Mouse (Mus musculus) MN1 (cell line): ENCODE data around the gene Bcl2l15.
"Not testable (repeated sequence)": the region's sequence is repeated elsewhere in the genome, so short reads cannot be mapped to it uniquely, and the experiment has no call there.

Experiments
- DNase-seq: peaks from one replicate; pipeline ENCODE4 v3.0.0-alpha.2; 2016; ENCODE audit warnings: low spot score

Bcl2l15 gene

DNA sequence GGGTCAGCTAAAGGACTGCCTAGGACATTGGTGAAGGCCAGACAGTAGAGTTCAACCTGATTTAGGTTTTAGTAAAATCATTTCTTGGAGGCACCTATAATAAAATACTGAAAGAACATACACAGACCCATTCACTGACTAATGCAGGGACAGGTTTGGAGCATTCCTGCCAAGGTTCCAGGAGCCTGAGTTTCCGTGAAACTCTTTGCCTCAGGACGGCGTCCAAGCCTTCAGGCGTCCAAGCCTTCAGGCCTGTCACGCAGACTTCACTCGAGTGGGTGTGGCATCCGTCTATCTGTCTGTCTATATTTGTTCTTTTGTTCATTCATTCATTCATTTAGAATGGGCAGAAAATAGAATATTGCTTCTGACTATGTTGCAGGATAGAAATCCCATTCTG, 1.3 kb upstream of the Bcl2l15 start:
- DNase-seq = no peak

DNA sequence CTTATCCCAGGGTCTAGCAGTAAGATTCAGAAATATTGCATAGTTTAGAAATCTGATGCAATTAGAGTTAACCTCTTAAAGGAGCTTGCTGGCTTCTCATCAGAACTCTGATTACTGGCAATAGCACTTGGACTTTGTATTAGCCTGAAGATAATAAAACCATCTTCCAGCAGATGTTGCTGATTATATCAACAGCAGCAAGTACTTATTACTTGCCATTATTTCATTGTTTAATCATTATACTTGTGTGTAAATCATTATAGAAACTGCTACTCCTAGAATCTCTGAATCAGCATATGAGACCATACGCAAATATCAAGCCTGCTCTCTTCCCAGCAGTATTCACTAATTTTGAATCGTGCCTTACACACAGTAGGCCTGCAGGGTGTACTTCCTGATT, 1.6 kb downstream of the Bcl2l15 start:
- no peak for DNase-seq

DNA sequence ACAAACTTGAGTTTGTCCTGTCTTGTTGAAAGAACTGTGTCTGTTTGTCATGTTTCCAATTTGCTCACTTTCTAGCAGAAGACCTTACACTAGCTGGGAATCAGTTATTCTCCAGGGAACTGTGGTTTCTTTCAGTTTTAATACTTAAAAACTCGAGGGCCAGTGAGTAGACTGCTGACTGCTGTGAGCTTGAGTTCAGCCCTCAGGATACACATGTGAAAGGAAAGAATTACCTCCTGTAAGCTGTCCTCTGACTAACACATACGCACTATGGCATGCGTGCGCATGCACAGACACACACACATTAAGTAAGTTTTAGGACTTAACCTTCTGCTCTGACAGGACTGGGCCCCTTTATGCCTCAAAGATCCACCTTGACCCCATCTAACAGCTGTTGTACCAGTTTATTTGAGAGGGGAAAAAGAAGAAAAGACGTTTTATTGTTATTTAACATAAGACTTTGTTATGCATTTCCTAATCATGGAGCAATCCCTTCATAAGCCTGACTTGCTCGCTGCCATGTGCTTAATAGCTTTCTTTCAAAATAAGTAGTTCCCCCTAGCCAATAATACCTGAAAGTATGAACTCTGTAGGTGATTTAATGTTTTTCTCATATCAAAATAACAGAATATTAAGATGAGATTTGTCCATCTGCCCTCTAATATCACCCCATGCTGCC, 3.0 kb downstream of the Bcl2l15 start:
- DNase-seq = no peak

DNA sequence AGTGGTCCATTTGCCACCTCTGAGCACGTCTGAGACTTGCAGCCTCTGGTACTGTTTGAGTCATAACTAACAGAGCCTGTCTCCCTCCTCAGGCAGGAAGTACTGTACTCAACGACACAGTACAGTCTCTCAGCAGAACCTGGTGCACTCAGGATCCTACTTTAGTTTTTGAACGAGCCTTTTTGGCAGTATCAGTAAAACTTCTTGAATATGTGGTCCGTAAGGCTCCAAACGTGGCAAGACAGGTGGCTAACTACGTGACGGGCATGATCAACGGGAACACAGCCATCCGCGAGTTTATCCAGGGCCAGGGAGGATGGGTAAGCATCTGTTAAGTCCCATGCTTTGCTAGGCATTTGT, 3.5 kb downstream of the Bcl2l15 start:
- no peak for DNase-seq

DNA sequence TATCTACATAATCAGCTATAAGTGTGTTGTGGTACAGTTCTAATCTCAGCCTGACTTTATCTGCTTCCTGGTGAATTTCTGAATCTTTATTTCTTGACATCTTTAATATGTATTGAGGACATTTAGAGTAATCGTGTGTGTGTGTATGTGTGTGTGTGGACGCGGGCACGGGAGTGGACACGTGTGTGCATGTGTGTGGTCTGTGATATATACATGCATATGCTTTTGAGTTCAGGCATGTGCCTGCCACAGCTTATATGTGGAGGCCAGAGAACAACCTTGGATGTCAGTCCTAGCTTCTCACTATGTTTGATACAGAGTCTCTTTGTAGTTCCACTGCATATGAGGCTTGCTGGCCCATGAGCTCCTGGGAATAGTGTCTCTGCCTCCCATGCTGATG, 4.1 kb downstream of the Bcl2l15 start:
- no peak for DNase-seq

DNA sequence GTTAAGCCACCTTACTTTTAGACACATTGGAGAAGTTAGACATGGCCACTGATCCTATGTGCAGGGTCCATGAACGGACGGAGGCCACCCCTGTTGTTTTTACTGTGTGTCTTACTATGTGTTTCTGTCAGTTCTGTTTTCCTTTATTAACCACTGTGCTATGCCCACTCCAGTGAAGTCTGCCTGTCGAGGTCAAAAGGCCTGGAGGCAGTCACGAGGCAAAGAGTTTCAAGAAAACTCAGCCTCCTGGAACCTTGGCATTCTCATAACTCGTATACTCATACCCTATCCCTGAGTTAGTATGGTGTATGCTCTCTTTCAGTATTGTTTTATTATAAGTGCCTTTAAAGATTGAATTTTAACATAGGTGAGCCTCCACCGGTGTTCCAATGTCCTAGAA, 7.3 kb downstream of the Bcl2l15 start:
- DNase-seq = no peak

DNA sequence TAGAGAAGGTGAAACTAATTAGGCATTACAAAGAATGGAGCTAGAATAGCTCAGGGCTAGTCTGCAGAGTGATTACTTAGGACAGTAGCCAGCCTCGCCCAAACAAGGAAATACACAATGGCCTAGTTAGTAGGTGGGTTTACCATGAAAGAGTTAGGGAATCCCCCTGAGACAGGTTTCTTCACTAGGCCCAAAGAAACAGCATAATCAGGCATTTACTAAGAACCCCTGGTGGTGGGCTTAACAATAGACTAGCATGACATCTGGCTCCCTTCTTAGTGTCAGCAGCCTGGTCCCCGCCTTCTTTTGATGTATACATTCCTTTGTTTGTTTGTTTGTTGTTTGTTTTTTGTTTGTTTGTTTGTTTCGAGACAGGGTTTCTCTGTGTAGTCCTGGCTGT, 7.8 kb downstream of the Bcl2l15 start:
- not testable (repeated sequence) for DNase-seq

DNA sequence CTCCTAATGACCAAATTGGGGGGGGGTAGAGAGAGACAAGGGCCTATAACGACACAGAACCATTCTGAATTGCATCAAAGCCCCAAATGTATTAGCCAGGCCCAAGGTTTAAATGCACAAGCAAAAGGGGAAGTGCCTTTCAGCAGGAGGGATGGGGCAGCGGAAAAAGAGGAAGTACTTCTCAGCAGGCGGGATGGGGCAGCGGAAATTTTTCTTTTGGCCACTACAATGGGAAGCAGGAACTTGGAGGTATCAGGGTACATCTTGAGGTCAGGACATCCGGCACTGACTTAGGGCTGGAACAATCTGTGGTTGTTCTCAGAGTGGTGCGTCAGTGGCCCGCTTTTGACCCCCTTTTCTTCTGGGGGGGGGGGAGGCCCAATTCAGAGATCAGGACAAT, 8.5 kb downstream of the Bcl2l15 start:
- DNase-seq = not testable (repeated sequence)

DNA sequence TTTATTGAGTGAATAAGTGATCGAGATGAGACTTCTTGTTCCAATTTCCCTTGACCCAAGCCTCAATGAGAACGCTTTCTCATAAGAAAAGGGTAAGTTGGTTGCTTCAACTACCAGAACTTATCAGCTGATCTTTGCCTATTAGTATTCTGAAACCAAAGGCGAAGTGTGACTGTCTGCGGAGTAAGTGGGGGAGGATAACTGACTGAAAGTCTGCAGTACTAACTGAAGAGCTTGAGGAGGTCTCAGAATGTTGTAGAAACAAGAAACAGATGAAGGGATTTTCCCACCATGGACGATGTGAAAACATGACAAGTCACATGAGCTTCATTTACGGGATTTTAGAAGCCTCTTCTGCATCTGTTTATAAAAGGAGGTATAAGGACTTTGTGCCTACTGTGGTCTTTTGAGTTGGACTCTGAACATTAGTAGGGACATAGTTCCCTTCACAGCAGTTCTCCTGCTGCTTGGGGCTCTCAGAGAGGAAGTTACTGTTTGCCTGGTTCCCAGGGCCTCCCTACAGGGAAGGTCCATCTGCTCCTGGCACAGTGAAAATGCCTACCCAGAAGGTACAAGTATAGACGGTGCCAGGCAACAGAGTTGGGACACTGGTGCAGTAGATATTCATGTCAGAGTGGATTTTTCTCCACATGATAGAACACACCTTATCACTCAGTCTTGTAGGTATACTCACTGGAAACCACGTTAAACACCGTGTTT, 18.4 kb downstream of the Bcl2l15 start:
- DNase-seq = no peak

DNA sequence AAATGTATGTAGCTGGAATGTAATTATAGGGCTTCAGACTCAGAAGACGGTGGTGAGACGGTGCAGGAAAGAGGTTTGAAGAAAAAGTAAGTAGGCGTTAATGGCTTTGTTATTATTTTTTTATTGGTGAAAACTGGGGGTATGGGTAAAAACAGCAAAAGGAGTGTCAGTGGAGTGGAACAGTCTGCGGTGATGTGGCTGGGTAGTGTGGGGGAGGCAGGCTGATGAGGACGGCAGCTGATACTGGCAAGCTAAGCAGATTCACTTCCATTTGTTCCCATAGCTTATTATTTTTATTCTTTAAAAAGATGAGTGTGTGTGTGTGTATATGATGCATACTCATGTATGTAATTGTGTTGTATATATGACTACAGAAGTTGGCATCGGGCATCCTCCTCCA, 19.1 kb downstream of the Bcl2l15 start:
- DNase-seq = no peak

DNA sequence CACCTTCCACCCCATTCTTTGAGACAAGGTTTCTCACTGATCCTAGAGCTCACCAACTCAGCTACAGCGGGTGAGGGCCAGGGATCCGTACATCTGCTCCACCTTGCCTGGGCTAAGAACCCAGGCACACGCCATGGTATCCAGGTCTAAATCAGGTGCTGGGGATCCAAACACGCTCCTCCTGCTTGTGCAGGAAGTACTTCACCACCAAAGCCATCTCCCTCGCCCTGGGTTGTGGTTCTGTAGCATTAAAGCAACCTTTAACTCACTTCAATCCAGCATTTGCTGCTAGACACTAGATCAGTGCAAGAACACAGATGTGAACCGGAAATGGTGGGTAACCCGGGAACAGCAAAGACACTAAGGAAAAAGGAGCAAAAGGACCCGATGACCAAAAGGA, 19.5 kb downstream of the Bcl2l15 start:
- DNase-seq = no peak

DNA sequence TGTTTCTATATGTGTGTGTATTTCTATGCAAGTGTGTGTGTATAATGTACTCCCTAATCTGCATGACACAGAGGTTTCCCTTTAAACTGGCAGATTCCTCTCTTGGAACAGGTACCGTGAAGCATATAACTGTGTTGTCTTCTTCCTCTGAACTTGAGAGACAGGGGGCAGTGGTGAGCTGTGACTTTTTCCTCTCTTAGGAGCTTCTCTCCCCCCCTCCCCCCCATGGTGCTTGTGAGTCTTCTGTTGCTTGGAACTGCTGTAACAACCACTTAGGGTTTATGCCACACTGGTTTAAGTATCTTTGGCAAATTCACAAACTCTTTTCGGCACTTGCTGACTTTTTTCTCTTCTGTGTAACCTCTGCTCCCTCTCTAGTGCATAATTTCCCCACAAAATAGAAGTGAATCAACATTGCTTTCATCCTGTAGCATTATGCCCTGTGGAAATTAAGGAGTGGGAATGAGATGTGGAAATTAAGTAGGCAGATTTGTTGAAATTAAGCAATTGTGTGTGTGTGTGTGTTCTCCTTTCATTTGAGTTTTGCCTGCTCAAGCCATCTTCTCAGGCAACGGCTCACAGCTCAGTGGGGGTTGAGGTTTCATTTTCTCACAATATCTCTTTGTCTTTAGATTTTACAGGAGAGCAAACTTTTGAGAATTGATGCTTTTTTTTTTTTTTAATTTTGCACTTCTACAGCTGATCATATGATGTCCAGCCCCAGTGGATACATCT, 20.3 kb downstream of the Bcl2l15 start:
- DNase-seq = no peak

DNA sequence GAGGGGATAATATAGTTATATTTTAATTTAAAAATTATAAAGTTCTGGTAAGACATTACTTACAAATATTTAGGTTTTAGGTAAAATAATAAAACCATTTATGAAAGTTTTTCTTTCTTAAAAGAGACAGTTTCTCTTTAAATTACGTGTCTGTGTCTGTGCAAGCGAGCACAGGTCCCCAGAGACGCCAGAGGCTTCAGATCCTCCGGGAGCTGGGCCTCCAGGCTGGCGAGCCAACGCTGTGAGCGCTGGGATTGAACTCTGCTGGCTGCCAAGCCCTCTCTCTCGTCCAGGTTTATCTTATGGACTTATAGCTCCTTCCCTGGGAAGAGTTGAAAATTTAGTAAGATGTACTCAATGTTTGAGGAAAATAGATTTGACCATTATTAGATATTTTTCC, 21.4 kb downstream of the Bcl2l15 start:
- peak; percentile 32 for DNase-seq

DNA sequence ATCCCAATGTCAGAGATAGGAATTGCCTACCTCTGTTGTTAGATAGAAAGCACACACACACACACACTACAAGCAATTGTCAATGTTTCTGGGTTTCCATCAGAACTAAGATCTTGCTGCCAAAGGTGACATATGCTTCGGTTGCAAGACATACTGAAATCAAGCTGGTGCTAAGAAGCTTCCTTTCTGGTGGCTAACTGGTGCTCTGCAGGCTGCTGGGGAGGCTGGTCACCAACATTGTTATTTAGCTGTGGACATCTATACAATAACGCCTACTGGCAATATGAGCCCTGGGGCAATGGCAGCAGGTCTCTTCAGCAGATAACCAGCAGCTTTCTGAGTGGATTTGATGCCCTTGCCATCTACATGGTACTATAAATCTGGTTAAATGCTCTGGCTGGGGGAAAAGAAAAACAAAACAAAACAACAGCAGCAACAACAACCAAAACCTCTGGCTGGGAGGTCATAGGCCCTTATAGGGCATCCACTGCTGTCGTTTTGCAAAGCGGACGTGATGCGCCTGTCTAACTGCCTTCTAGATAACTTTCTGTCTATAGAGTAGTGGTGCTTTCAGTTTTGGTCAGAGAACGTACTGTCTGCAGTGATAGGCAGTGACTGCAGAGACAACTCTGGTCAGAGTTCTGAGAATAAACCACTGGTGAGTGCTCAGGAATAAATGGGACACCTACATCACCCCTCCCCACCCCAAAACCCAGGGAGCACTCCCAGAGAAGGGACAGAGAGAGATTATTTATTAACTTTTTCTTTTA, 24.8 kb downstream of the Bcl2l15 start:
- no peak for DNase-seq

DNA sequence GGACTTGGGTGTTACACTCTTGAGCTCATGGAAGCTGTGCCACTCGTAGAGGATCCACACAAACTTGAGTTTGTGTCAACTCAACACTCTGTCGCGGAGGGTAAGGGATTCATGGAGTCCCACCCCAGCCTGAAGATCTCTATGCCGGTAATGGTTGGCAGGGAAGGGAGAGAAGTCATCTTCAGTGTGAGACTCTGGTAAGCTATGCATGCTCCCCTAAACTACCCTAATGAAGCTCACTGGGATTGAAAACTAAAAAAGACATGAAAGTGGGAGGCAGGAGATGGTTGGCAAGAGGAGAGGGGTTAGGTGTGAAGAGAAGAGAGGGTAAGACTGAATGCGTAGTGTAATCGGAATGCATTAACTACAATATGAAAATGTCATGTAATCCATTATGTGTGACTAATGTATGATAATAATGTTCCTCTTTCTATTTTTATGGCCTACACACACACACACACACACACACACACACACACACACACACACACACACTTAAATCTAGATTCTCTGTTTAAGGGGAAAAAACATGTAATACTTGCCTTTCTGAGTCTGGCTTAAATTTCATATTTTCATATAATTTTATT, 25.7 kb downstream of the Bcl2l15 start:
- no peak for DNase-seq

DNA sequence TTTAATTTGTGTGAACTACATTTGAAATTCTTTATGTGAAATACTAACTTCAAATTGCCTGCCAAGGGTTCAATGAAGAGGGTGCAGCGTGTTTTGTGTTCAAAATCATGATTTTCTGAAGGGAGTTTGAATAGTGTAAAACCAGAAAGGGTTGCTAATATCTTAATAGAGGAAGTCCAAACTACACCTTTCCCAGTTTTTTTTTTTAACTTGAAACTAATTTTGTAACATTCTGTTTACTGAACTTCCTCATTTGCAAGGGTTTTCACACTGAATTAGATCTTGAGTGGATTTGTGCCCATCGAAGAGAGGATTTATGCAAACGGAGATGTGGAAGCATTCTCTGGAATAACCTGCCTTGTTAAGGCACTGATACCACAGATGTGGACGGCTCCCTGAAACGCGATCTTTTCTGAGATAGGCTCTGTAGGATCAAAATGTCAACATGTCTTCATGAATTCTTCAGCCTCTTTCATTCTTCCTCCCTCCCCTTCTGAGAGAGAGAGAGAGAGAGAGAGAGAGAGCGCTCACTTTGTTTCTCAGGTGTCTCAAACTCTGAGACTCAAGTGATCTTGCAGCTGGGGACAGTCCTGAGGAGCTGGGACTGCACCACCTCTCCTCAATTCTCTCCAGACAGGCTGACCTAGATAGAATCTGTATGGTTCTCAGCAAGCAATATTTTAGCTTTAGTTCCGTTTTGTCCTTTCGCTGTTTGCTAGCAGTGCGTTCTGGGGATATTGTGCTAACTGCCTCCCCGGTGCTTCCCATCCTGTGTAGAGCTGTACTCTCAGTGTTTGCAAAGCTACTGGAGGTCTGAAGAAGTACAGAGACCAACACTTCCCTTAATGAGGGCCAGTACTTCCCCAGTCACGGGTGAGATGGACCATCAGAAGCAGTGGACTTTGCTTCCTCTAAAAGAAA, 26.7 kb downstream of the Bcl2l15 start, which contains the start of gene Ptpn22:
Gene Ptpn22, plus strand, starts transcription at position 915 of the 921 bp plus-strand sequence.
- DNase-seq = no peak

DNA sequence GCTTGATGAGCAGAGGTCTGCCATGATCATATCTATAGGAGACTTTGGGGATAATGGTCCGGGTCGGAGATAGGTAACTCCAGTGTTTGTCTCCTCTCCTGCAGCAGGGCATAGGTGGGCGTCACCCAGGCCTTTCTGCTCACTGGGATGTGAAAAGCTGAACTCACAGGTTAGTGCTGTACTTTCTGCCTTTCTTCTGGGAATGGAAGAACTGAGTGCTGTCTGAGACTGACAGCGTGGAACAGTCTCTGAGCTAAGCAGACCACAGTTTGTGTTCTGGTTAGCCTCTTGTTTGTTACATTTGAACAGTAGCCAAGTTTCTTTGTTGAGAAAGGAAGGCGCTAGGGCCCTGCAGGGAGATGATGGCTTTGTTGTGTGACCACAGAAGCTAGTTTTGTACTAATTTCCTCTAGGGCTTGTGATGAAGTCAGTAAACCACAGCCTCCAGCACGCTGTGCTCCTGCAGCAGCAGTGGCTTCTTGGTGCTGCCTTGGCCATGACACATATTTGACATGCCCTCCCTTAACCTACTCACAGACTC, 27.5 kb downstream of the Bcl2l15 start:
- DNase-seq = peak; percentile 45

DNA sequence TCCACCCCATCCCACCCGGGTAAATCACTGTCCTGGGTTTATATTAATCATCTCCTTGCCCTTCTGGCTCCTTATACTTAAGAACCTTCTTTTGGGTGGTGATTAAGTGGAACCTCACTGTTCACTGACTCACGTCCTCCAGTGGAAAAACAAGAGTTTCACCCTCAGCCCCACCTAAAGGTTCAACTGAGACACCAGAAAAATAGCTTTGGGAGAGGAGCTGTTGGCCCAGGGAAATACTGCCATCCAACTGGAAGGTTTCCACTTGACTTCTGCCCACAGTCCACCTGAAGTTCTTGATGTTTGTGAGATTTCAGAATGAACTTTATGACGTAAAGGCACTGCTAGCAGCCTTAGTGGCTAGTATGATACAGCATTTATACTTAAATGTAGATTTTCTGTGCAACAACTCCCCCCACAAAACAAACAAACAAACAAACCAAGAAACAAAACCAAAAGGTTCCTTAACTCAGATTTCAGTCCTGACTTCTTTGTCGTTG, 30.4 kb downstream of the Bcl2l15 start:
- DNase-seq = no peak

DNA sequence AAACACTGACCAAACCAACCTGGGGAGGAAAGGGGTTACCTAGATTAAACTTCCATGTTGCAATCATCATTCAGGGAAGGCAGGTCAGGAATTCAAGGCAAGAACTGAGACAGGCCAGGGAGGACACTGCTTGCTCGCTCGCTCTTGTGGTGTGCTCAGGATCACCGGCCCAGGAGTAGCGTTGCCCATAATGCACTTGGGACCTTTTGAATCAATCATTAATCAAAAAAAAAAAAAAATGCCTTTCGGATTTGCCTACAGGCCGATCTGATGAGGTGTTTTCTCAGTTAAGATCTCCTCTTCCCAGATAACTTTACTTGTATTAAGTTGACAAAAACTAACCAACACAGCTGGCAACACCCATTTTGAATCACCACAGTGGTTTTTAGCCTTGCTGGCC, 31.8 kb downstream of the Bcl2l15 start:
- DNase-seq = no peak

DNA sequence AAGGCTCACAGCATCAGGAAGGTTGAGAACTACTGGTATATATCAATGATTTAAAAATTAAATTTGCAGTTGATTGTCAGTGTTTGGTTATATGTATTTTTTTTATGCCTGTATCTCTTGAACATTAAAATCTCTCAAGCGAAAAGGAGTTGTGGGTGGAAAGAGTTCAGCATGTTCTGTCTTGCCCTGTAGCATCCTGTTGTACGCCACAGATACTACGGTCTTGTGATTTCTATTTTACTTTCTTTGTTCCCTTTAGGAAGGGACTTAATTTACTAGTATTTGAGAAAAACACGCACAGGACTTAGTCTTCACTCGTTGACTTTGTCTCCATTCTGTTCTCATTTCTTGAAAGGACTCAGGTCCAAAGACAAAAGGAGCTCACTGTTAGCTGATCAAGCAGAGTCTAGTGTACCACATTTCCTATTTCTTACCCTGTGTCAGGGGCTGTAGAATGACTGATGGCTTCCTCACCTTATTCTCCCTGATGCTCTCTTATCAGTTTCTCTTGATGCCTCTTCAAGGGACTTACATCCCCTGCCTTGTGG, 35.1 kb downstream of the Bcl2l15 start:
- DNase-seq = no peak
